Mouse (Mus musculus) lung, postnatal 0 days (tissue): ENCODE measurements around the gene Tph2.

ENCODE experiments used
- CTCF ChIP-seq: IDR thresholded peaks from 2 replicates; pipeline ENCODE4 v1.5.1; 2016; ENCODE audit warnings: antibody characterized with exemption, mild to moderate bottlenecking
- EP300 ChIP-seq: IDR thresholded peaks from 2 replicates; pipeline ENCODE4 v1.6.1; 2016; ENCODE audit warnings: antibody characterized with exemption, mild to moderate bottlenecking, control low read depth

DNA sequence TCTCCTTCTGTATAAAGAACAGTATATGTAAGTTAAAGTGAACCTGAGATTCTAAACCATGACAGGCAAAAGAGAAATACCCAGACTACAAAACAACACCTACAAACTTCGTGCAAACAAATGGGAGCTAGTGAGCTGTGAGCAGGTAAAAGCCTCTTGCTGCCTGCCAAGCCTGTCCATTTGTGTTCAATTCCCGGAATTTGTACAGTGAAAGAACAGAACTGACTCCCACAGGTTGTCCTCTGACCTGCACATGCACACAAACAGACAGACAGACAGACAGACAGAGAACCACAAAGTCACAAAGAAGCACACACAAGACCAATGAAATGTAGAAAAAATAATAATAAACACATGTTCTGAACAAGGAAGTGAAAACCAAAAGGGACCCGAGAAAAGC is 49.0 kb upstream of the Tph2 start:
- TF ChIP-seq CTCF (no peak), EP300 (no peak)
